Mouse (Mus musculus) mouse embryonic stem cell (cell line): ENCODE measurements around the gene Miip.

Source experiments
- in situ Hi-C, 2 experiments: fragments of 300-500 bp; cut with MboI; formaldehyde crosslinking; loops; 1 replicate in 1 of 2; 3 replicates in 1 of 2; pipeline ENCODE4 v1.14.3; 2019 to 2020; ENCODE audit warnings: low sequenced_read_pairs in 2 of 2, low pct_unique_long_range_greater_than_20kb in 1 of 2, mixed read lengths in 1 of 2; ENCODE audit not compliant: unreplicated experiment in 1 of 2

Gene Miip

GRCm38 (mm10) chr4:147813249-147813765, 55.3 kb downstream of the Miip start:
- in situ Hi-C loops = loop anchor here in 1 of 2 experiments (25.0 kb wide), 1 partner anchor 376 kb away; no protein-coding TSS in a partner anchor
